Mouse (Mus musculus): ENCODE data around the gene Ptprd. TPM values are rescaled to one million over a fixed set of nuclear protein-coding genes. Genes with fewer than 3 reads are reported as not detected.

Ptprd gene
- total RNA-seq, 2 experiments from 2014 or later: not detected

DNA sequence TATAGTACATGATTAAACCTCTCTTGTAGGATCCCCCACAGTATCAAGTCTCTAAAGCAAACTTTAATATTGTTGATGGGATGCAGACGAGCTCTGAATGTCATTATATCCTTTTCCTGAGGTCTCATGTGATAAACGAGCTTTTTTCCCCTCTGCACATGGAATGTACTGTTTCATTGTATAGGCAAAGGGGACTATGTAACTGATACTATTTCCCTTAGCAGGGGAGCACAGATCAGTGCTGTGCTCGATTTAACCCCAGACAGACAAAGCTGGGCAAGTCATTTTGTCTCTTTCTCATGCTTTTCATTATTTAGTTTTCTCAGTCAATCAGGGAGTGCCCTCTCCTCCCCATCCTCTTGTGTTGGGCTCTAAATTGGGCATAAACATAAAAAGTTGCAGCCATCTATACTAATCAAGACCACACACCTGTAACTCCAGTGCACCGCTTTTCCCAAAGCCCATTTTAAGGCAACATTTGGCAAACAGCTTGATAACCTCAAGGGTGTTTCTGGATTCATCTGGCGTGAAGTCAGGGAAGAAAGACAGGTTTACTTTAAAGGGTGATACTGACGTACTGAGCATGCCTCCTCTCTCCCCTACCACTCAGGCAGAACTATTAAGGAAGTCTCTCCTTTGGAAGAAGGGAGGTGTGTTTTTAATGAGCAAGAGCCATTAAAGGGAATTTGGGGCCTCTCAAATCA, 1709.0 kb downstream of the Ptprd start:
- ATAC-seq (replicated peaks; ENCODE audit: low FRiP score, poor library complexity, severe bottlenecking): no peak

- ATAC-seq (replicated peaks; ENCODE audit: low FRiP score, poor library complexity, severe bottlenecking): no peak
Measured at GRCm38 (mm10) chr4:76485848-76486247, 1725.9 kb downstream of the Ptprd start.

- ATAC-seq (replicated peaks; ENCODE audit: low FRiP score, poor library complexity, severe bottlenecking): no peak
Measured at GRCm38 (mm10) chr4:76468366-76469100, 1743.2 kb downstream of the Ptprd start.

DNA sequence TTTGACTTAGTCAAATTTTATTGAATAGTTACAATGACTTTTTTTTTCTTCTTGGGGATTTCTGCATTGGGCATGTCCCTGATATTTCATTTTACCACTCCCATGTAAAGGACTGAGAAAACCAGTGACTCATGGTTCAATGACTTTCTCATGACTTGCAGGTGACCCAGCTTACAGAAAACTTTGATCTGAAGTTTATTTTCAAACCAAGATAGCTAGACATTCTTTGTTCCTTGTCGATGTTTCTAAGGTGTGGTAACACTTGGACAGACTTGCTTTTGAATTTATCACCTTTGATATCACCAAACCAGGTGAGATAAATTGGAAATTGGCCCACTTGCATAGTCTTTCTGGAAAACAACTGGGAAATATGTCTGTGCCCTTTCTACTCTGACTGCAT, 1747.1 kb downstream of the Ptprd start:
- ATAC-seq (replicated peaks; ENCODE audit: low FRiP score, poor library complexity, severe bottlenecking): no peak

GRCm38 (mm10) chr4:76461336-76461735, 1750.4 kb downstream of the Ptprd start:
- ATAC-seq (replicated peaks; ENCODE audit: low FRiP score, poor library complexity, severe bottlenecking): no peak

GRCm38 (mm10) chr4:76460556-76460955, 1751.2 kb downstream of the Ptprd start:
- ATAC-seq (replicated peaks; ENCODE audit: low FRiP score, poor library complexity, severe bottlenecking): no peak

- no peak for ATAC-seq (replicated peaks; ENCODE audit: low FRiP score, poor library complexity, severe bottlenecking)
Measured at GRCm38 (mm10) chr4:76459621-76460020, 1752.1 kb downstream of the Ptprd start.

- ATAC-seq (replicated peaks; ENCODE audit: low FRiP score, poor library complexity, severe bottlenecking): no peak
Measured at GRCm38 (mm10) chr4:76452286-76452685, 1759.5 kb downstream of the Ptprd start.

- no peak for ATAC-seq (replicated peaks; ENCODE audit: low FRiP score, poor library complexity, severe bottlenecking)
Measured at GRCm38 (mm10) chr4:76451019-76451552, 1760.7 kb downstream of the Ptprd start.

- no peak for ATAC-seq (replicated peaks; ENCODE audit: low FRiP score, poor library complexity, severe bottlenecking)
Measured at GRCm38 (mm10) chr4:76450351-76451018, 1761.3 kb downstream of the Ptprd start.

DNA sequence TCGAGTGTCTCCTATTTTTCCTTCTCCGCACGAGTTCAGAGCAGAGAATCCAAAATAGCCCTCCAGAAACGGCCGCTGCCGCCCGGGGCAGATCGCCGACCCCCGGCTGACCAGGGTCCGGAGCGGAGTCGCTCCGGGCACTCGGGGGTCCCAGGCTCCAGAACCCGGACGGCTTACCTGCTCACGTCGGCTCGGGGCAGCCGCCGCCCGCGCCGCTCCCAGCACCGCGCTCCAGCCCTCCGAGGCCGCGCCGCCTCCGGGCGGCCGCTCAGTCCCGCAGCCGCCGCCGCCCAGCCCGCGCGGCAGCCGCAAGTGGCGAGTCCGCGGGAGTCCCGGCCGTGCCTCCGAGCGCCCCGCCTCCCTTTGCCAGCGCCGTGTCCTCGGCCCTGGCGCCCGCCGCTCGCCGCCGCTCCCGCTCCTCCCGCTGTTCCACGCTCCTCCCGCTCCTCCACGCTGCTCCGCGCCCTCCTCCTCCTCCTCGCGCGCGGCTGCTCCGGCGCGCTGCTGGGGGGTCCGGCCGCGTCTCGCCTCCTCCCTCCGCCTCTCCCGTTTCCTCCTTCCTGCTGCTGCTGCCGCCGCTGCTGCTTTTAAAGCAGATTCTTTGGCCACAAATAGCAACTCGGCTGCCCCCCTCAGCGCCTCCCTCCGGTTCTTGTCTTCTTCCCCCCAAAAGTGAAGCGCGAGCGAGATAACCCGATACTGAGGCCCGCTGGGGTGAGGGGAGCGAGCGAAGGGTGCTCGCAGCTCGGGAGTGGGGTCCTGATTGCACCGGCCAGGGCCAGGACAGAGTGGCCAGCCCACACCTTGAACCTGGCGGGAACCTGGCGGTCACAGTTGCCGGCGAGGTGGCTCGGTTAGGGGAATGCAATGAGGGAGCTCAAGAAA, 1762.1 kb downstream of the Ptprd start:
- ATAC-seq (replicated peaks; ENCODE audit: low FRiP score, poor library complexity, severe bottlenecking): no peak

GRCm38 (mm10) chr4:76448678-76449465, 1762.9 kb downstream of the Ptprd start:
- ATAC-seq (replicated peaks; ENCODE audit: low FRiP score, poor library complexity, severe bottlenecking): no peak

GRCm38 (mm10) chr4:76447396-76447795, 1764.4 kb downstream of the Ptprd start:
- no peak for ATAC-seq (replicated peaks; ENCODE audit: low FRiP score, poor library complexity, severe bottlenecking)

DNA sequence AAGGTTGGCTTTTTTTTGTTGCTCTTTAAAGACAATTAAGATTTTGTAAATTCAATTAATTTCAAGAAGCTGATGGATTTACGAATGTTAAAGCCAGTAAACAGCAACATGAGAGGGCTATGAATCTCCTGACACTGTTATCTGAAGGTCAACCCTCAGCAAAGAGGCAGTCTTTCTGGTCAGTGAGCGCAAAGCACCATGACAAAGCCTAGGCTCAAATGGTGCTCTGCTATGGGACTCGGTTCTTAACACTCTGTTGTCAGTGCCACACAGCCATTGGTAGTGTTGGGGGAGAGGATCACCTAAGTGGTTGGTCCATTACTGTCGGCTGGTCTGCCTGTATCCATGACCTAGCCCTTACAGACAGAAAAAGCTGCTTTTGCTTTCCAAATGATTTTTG, 1767.0 kb downstream of the Ptprd start:
- ATAC-seq (replicated peaks; ENCODE audit: low FRiP score, poor library complexity, severe bottlenecking): no peak

- no peak for ATAC-seq (replicated peaks; ENCODE audit: low FRiP score, poor library complexity, severe bottlenecking)
Measured at GRCm38 (mm10) chr4:76443553-76443952, 1768.2 kb downstream of the Ptprd start.

- no peak for ATAC-seq (replicated peaks; ENCODE audit: low FRiP score, poor library complexity, severe bottlenecking)
Measured at GRCm38 (mm10) chr4:76440791-76441364, 1770.9 kb downstream of the Ptprd start.

DNA sequence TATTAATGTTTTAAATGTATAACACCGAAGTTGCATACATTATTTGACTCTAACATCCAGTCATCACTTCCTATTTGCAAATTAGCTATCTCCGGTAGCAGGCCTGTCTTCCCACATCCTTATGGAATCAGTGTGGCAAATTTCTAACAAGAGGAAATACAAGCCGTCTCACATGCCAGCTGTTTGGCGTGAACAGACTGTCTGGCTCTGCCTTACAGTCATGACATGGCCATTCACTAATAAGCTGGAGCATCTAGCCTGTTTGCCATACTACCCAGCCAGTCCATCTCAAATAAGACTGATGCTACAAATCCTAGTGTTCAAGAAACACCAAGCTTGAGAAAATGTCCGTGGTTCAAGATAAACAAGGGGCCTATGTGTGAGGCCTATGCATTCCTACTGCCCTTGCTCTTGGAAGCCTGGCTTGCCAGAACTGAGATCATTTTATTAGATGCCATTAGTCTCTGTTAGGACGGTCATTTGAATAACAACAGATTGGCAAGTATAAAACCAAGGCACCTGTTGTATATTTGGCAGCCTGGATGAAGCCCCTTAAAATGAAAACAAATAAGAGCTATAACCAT, 1773.2 kb downstream of the Ptprd start:
- no peak for ATAC-seq (replicated peaks; ENCODE audit: low FRiP score, poor library complexity, severe bottlenecking)

DNA sequence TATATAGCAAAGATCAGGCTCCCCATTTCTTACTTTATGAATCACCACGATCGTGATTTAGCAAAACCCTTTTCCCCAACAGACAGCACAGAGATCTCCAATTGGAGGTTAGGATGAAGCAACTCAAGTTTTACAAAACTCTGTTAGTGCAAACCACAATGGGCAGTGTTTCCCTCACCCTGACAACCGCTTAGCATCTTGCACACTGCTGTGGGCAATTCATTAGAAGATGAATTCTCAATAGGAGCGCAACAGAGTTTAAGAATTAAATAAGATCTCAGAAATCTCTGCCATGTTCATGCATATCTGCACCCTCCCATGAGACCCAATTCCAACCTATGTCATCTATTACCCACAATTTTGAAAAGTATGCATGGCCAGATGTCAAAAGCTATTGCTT, 1773.7 kb downstream of the Ptprd start:
- no peak for ATAC-seq (replicated peaks; ENCODE audit: low FRiP score, poor library complexity, severe bottlenecking)

Data from erythroid progenitor cell, adult 5-6 weeks (primary cell).